Mouse (Mus musculus) urinary bladder, postnatal 36 days (tissue): Measurements from ENCODE around the gene Nfat5.

Source experiments
- DNase-seq, 2 experiments: peaks; one replicate each; pipeline ENCODE4 v3.0.0; 2022; ENCODE audit warnings: low spot score in 2 of 2, mixed read lengths in 1 of 2

Gene Nfat5

GRCm38 (mm10) chr8:107292119-107292927 is 947 bp upstream of the Nfat5 start:
- no peak for DNase-seq

- peak; percentile 59 to 62 for DNase-seq
Measured at GRCm38 (mm10) chr8:107293641-107294628, 665 bp downstream of the Nfat5 start.

- no peak for DNase-seq
Measured at GRCm38 (mm10) chr8:107295450-107295849, 2.2 kb downstream of the Nfat5 start.

GRCm38 (mm10) chr8:107311876-107312275 is 18.6 kb downstream of the Nfat5 start:
- no peak for DNase-seq

GRCm38 (mm10) chr8:107324142-107324541 is 30.9 kb downstream of the Nfat5 start:
- peak; percentile 48 to 70 for DNase-seq

GRCm38 (mm10) chr8:107329595-107329994 is 36.3 kb downstream of the Nfat5 start:
- DNase-seq, result no peak

GRCm38 (mm10) chr8:107336480-107336879 is 43.2 kb downstream of the Nfat5 start:
- DNase-seq, result no peak

GRCm38 (mm10) chr8:107370311-107370710 is 77.0 kb downstream of the Nfat5 start:
- DNase-seq, result no peak

GRCm38 (mm10) chr8:107377346-107377745 is 84.1 kb downstream of the Nfat5 start:
- no peak for DNase-seq

GRCm38 (mm10) chr8:107380734-107381133 is 87.5 kb downstream of the Nfat5 start:
- no peak for DNase-seq

- DNase-seq, result no peak
Measured at GRCm38 (mm10) chr8:107381666-107382065, 88.4 kb downstream of the Nfat5 start.

GRCm38 (mm10) chr8:107382898-107383297 is 89.6 kb downstream of the Nfat5 start:
- no peak for DNase-seq

GRCm38 (mm10) chr8:107384651-107385050 is 91.4 kb downstream of the Nfat5 start:
- no peak for DNase-seq

GRCm38 (mm10) chr8:107385063-107385462 is 91.8 kb downstream of the Nfat5 start:
- DNase-seq, result no peak

- no peak for DNase-seq
Measured at GRCm38 (mm10) chr8:107386171-107386570, 92.9 kb downstream of the Nfat5 start.

GRCm38 (mm10) chr8:107386642-107387041 is 93.4 kb downstream of the Nfat5 start:
- DNase-seq, result no peak

GRCm38 (mm10) chr8:107387861-107388260 is 94.6 kb downstream of the Nfat5 start:
- peak in 1 of 2 experiments; percentile 28 for DNase-seq

GRCm38 (mm10) chr8:107389557-107389956 is 96.3 kb downstream of the Nfat5 start:
- peak in 1 of 2 experiments; percentile 58 for DNase-seq

GRCm38 (mm10) chr8:107390476-107391135 is 97.3 kb downstream of the Nfat5 start:
- DNase-seq, result no peak

- no peak for DNase-seq
Measured at GRCm38 (mm10) chr8:107391136-107391516, 97.9 kb downstream of the Nfat5 start.

GRCm38 (mm10) chr8:107395397-107395796 is 102.1 kb downstream of the Nfat5 start:
- no peak for DNase-seq
